Mouse (Mus musculus) G1E (cell line): ENCODE measurements at regions not wholly inside any gene's neighbourhood (a gene's known extent, or its start where the extent isn't known, plus 50 kb on each side); places are given as distances from the start of the nearest gene placed in this dataset.

Source experiments
- CTCF ChIP-seq: IDR thresholded peaks from 2 replicates; pipeline ENCODE4 v1.5.1; 2012; ENCODE audit warnings: low read depth, low read length, inconsistent platforms, mixed read lengths
- GATA1 ChIP-seq: IDR thresholded peaks from 2 replicates; pipeline ENCODE4 v1.6.1; 2012; ENCODE audit warnings: borderline replicate concordance, low read length, inconsistent platforms, mixed read lengths
- POLR2AphosphoS5 ChIP-seq: IDR thresholded peaks from 2 replicates; pipeline ENCODE4 v1.6.1; 2012; ENCODE audit warnings: low read depth, low read length, inconsistent platforms; ENCODE audit not compliant: insufficient replicate concordance
- TAL1 ChIP-seq: conservative IDR thresholded peaks from 2 replicates; pipeline ENCODE4 v1.6.1; 2012; ENCODE audit warnings: low read depth, low read length, inconsistent platforms, mixed read lengths

DNA sequence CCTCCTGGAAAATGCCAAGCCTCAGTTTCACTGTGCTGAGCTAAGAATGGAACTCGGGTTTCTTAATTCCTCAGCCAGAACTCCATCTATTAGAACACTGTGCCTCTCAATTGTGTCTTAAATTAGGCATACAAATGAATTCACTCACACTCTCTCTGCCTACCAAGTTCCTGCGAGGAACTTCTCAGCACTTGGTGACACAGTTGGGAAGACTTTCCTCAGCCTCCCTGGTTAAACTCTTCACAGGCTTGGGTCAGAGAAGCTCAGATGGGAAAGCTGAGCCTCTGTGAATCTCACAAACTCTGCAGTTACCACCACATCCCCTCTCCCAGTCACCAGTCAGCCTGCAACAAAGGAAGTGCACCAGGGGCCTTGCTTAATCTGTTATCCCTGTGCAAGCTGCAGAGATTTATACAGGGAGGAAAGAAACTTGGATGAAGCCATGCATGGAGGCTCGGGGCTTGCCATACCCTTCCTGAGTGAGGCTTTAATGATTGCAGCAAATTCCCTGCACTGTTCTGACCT lies 188.9 kb upstream of the Cnr1 start:
- TF ChIP-seq GATA1 (no peak), CTCF (no peak), TAL1 (no peak), POLR2AphosphoS5 (no peak)
